Mouse (Mus musculus): ENCODE data around the gene H2-T3. TPM values are rescaled to one million over a fixed set of nuclear protein-coding genes. Genes with fewer than 3 reads are reported as not detected.
"Not testable (repeated sequence)": the region's sequence is repeated elsewhere in the genome, so short reads cannot be mapped to it uniquely, and the experiment has no call there.

Gene H2-T3
- polyA plus RNA-seq, 1 experiment from 2014 or later, result not detected

GRCm38 (mm10) chr17:36176132-36176531, 14.0 kb downstream of the H2-T3 start:
- not testable (repeated sequence) for H3K4me3 ChIP-seq; H3K9me3 ChIP-seq; H3K4me2 ChIP-seq (replicated peaks); H3K27ac ChIP-seq (replicated peaks); ATAC-seq (ENCODE audit: low FRiP score, low read depth); H3K4me1 ChIP-seq; H3K9ac ChIP-seq (replicated peaks); H3K36me3 ChIP-seq
- peaks cover 23% of the 10 kb centered on the region for H3K27me3 ChIP-seq
- no CpG with 5 or more reads among the region's 2 CpGs for WGBS

GRCm38 (mm10) chr17:36170287-36170814, 19.7 kb downstream of the H2-T3 start:
- ATAC-seq (ENCODE audit: low FRiP score, low read depth), result no peak
- H3K4me1 ChIP-seq, result no peaks in the 10 kb centered on the region
- WGBS, result 48% methylated on average over 1 of the region's 1 CpGs
- H3K9me3 ChIP-seq, result no peaks in the 10 kb centered on the region
- no peak overlapping the region for H3K4me3 ChIP-seq
- no peak overlapping the region for H3K27ac ChIP-seq (replicated peaks)
- H3K36me3 ChIP-seq, result no peaks in the 10 kb centered on the region
- H3K27me3 ChIP-seq, result peaks cover 49% of the 10 kb centered on the region
- no peak overlapping the region for H3K9ac ChIP-seq (replicated peaks)
- H3K4me2 ChIP-seq (replicated peaks), result no peak overlapping the region

GRCm38 (mm10) chr17:36169753-36170152, 20.3 kb downstream of the H2-T3 start:
- Histone ChIP-seq H3K36me3 (no peaks in the 10 kb centered on the region), H3K9ac (replicated peaks) (no peak overlapping the region), H3K9me3 (no peaks in the 10 kb centered on the region), H3K4me2 (replicated peaks) (no peak overlapping the region), H3K27ac (replicated peaks) (no peak overlapping the region), H3K27me3 (peaks cover 55% of the 10 kb centered on the region), H3K4me1 (no peaks in the 10 kb centered on the region), H3K4me3 (no peak overlapping the region)
- ATAC-seq (ENCODE audit: low FRiP score, low read depth), result no peak

- 33% methylated on average over 1 of the region's 1 CpGs for WGBS
- not testable (repeated sequence) for ATAC-seq (ENCODE audit: low FRiP score, low read depth); H3K4me1 ChIP-seq; H3K9ac ChIP-seq (replicated peaks); H3K4me2 ChIP-seq (replicated peaks); H3K9me3 ChIP-seq; H3K4me3 ChIP-seq; H3K36me3 ChIP-seq; H3K27ac ChIP-seq (replicated peaks)
- peaks cover 62% of the 10 kb centered on the region for H3K27me3 ChIP-seq
Observed at GRCm38 (mm10) chr17:36169094-36169493, 21.0 kb downstream of the H2-T3 start.

GRCm38 (mm10) chr17:36168039-36168652, 21.9 kb downstream of the H2-T3 start, which contains the start of gene Gm8909:
TSS of gene Gm8909 (minus strand) at chr17:36168537.
- Histone ChIP-seq H3K9ac (replicated peaks) (no peak within 1 kb of the TSS), H3K4me1 (no peaks in the 10 kb centered on the region), H3K36me3 (no peaks in the 10 kb centered on the region), H3K4me3 (peak within 1 kb of the TSS; percentile 25), H3K4me2 (replicated peaks) (peak within 1 kb of the TSS; percentile 41), H3K27ac (replicated peaks) (no peak within 1 kb of the TSS), H3K9me3 (no peaks in the 10 kb centered on the region), H3K27me3 (peaks cover 71% of the 10 kb centered on the region)
- ATAC-seq (ENCODE audit: low FRiP score, low read depth), result no peak
- 2% methylated on average over 63 of the region's 63 CpGs for WGBS

GRCm38 (mm10) chr17:36167306-36168038, 22.6 kb downstream of the H2-T3 start:
- H3K36me3 ChIP-seq, result no peaks in the 10 kb centered on the region
- no peak for ATAC-seq (ENCODE audit: low FRiP score, low read depth)
- H3K4me1 ChIP-seq, result no peaks in the 10 kb centered on the region
- peak overlapping the region; percentile 41 for H3K4me2 ChIP-seq (replicated peaks)
- no peak overlapping the region for H3K27ac ChIP-seq (replicated peaks)
- peak overlapping the region; percentile 25 for H3K4me3 ChIP-seq
- WGBS, result under 1% methylated on average over 51 of the region's 51 CpGs
- no peak overlapping the region for H3K9ac ChIP-seq (replicated peaks)
- H3K27me3 ChIP-seq, result peaks cover 77% of the 10 kb centered on the region
- H3K9me3 ChIP-seq, result no peaks in the 10 kb centered on the region

GRCm38 (mm10) chr17:36166901-36167300, 23.2 kb downstream of the H2-T3 start:
- not testable (repeated sequence) for H3K36me3 ChIP-seq; ATAC-seq (ENCODE audit: low FRiP score, low read depth); H3K4me2 ChIP-seq (replicated peaks); H3K27ac ChIP-seq (replicated peaks); H3K4me1 ChIP-seq; H3K4me3 ChIP-seq; H3K9me3 ChIP-seq; H3K9ac ChIP-seq (replicated peaks)
- 12% methylated on average over 2 of the region's 2 CpGs for WGBS
- H3K27me3 ChIP-seq, result peaks cover 82% of the 10 kb centered on the region

- Histone ChIP-seq H3K4me1 (peaks cover 8% of the 10 kb centered on the region; the same call in 1 of the 2 replicates), H3K9ac (replicated peaks) (no peak overlapping the region), H3K4me2 (replicated peaks) (peak overlapping the region; percentile 22; the same call in 1 of the 2 replicates), H3K36me3 (no peaks in the 10 kb centered on the region), H3K27ac (replicated peaks) (no peak overlapping the region), H3K9me3 (no peaks in the 10 kb centered on the region), H3K27me3 (peaks cover 90% of the 10 kb centered on the region), H3K4me3 (peak overlapping the region; percentile 21; the same call in 1 of the 2 replicates)
- WGBS, result 1% methylated on average over 56 of the region's 56 CpGs
- ATAC-seq (ENCODE audit: low FRiP score, low read depth), result no peak
Observed at GRCm38 (mm10) chr17:36161129-36162051, 28.7 kb downstream of the H2-T3 start.

- H3K9ac ChIP-seq (replicated peaks); H3K9me3 ChIP-seq; ATAC-seq (ENCODE audit: low FRiP score, low read depth); H3K36me3 ChIP-seq; H3K4me1 ChIP-seq; H3K27ac ChIP-seq (replicated peaks): not testable (repeated sequence)
- H3K27me3 ChIP-seq, result peaks cover 82% of the 10 kb centered on the region
- WGBS, result 13% methylated on average over 11 of the region's 11 CpGs
- H3K4me3 ChIP-seq, result peak overlapping the region; percentile 35
- H3K4me2 ChIP-seq (replicated peaks), result peak overlapping the region; percentile 55
Observed at GRCm38 (mm10) chr17:36158264-36158663, 31.8 kb downstream of the H2-T3 start.

GRCm38 (mm10) chr17:36157782-36158181, 32.3 kb downstream of the H2-T3 start:
- not testable (repeated sequence) for H3K4me1 ChIP-seq; H3K9me3 ChIP-seq; H3K9ac ChIP-seq (replicated peaks); ATAC-seq (ENCODE audit: low FRiP score, low read depth); H3K36me3 ChIP-seq; H3K27ac ChIP-seq (replicated peaks)
- under 1% methylated on average over 34 of the region's 36 CpGs for WGBS
- H3K27me3 ChIP-seq, result peaks cover 82% of the 10 kb centered on the region
- H3K4me2 ChIP-seq (replicated peaks), result peak overlapping the region; percentile 55
- peak overlapping the region; percentile 35 for H3K4me3 ChIP-seq

GRCm38 (mm10) chr17:36154271-36155149, 35.6 kb downstream of the H2-T3 start:
- Histone ChIP-seq H3K36me3 (no peaks in the 10 kb centered on the region), H3K4me1 (peaks cover 4% of the 10 kb centered on the region; the same call in 1 of the 2 replicates), H3K27ac (replicated peaks) (no peak overlapping the region), H3K4me3 (no peak overlapping the region), H3K4me2 (replicated peaks) (no peak overlapping the region), H3K9me3 (no peaks in the 10 kb centered on the region), H3K9ac (replicated peaks) (no peak overlapping the region), H3K27me3 (peaks cover 67% of the 10 kb centered on the region)
- ATAC-seq (ENCODE audit: low FRiP score, low read depth), result no peak
- WGBS, result 17% methylated on average over 3 of the region's 3 CpGs
